Mouse (Mus musculus) liver, embryonic 14.5 days (tissue): ENCODE measurements around the gene H2afv.

Experiments used
- CTCF ChIP-seq: IDR thresholded peaks from 2 replicates; pipeline ENCODE4 v1.5.1; 2016; ENCODE audit warnings: antibody characterized with exemption, low read depth, control low read depth
- EP300 ChIP-seq: IDR thresholded peaks from 2 replicates; pipeline ENCODE4 v1.6.1; 2016; ENCODE audit warnings: antibody characterized with exemption, low read depth

DNA sequence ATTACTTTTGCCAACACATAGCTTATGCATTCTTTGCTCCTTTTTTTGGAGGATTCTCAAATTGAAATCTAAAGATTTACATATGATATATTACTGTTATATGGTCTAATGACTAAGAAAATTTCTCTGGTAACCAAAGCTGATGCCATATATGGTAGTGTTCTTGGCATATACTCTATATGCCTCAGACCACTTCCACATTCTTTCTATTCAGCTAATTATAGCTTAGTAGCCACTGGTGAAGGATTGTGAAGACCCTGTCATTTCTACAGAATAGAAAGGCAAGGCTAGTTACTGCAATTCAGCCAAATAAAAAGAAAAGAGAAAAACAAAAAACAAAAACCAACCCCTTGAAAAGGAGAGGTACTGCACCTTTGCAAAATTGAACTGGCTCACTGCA, 27.8 kb upstream of the H2afv start:
- no peak for TF ChIP-seq CTCF
- TF ChIP-seq EP300: no peak
